Mouse (Mus musculus) liver (tissue): ENCODE results near the gene 1520401A03Rik.
"Not testable (repeated sequence)": the region's sequence is repeated elsewhere in the genome, so short reads cannot be mapped to it uniquely, and the experiment has no call there.

Experiments used
- DNase-seq: peaks from one replicate; pipeline ENCODE4 v3.0.0-alpha.2; 2020; ENCODE audit warnings: mixed read lengths

Gene 1520401A03Rik

DNA sequence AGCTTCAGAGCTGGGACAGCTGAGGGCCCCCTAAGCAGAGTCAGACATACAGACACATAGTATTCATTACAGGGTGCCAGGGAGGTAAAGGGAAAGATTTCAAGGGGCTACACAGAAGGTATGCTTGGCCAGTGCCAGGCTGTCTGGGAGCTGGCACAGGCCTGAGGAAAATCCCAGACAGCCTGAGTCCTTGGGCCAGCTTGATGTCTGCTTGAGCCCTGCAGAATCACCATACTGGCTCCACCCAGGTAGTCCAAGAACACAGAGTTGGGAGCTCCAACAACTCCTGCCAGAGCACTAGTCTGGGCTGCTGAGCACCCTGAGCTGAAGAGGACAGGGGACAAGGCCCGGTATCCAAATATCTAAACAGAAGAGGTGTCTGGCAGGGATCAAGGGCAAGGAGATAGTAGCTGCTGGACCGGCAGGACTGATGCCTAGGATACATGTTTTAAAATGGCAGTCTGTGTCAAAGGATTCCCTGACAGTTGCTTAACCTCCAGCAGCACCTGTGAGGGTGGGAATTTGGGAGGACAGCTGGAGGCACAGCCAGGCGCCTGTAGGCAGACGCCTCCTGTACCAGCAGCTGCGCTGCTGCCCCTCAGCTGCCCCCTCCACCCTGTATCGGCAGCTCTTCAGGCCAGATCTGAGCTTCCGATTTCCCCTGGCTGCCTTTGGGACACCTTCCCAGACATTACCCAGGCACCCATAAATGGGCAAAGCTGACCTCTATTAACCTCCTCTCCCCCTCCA is at the start of gene 1520401A03Rik:
Gene 1520401A03Rik, minus strand, starts transcription at position 408 of the 750 bp plus-strand sequence.
- DNase-seq, result no peak

DNA sequence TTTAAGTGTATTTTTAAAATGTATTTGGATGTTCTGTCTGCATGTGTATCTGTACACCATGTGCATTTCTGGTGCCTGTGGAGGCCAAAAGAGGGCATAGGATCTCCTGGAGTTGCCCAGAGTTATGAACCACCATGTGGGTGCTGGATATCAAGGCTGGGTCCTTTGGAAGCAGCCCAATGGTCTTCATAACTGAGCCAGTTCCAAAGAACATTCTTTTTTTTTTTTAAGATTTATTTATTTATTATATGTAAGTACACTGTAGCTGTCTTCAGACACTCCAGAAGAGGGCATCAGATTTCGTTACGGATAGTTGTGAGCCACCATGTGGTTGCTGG is 49.6 kb upstream of the 1520401A03Rik start:
- DNase-seq, result not testable (repeated sequence)

DNA sequence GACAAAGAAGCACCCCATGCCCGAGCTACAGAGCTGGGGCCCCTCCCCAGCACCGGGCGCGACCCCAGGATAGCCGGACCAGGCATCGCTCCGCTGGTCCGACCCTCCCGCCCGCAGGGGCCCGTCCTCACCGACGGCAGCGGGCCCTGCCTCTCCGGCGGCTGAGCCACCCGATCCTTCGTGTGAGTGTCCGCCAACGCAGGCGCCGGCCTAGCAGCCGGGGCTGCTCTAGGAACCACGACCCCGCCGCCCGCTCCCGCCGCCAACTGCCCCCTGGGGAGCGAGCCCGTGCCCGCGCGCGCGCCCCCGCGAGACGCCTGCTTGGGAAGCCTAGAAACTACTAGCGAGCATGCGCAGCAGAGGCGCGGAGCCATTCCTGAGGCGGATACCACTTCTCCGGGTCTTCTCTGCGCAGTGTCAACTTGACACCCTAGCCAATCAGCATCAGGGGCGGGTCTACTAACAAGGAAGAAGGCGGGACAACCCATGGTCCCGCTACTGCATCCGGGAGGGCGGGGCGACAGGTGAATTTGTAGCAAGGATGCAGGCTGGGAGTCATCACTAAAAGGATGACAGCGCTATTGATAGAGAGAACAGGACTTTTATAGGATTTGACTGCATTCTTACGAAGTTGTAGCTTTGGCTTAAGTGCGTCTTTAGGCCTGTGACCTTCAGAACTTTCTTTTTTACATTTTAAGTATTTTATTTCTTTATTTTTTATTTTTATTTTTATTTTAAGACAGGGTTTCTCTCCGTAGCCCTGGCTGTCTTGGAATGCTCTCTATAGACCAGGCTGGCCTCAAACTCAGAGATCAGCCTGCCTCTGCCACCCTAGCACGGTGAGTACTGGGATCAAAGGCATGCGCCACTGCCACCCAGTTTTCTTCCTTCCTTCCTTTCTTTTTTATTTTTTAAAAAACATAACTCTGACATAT is 49.0 kb upstream of the 1520401A03Rik start, which contains the start of gene Flywch1:
Gene Flywch1, minus strand, starts transcription at position 319 of the 935 bp plus-strand sequence.
- DNase-seq, result peak; percentile 98

DNA sequence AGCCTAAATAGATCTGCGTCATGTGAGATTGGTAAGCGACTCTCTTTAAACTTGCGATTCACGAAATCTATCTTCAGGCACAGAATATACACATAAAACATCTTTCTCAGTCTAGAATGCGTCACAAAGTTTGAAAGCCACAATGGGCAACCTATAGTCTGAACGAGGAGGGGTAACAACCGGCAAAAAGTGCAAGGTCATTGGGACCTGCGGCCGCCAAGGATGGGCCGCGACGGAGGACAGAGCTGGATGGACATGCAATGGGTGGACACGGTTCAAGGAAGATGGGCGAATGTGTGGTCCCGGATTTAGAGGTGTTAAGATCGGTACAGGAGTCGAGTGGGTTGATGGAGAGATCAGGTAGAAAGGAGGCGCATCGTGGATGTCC is 48.3 kb upstream of the 1520401A03Rik start:
- peak; percentile 53 for DNase-seq

DNA sequence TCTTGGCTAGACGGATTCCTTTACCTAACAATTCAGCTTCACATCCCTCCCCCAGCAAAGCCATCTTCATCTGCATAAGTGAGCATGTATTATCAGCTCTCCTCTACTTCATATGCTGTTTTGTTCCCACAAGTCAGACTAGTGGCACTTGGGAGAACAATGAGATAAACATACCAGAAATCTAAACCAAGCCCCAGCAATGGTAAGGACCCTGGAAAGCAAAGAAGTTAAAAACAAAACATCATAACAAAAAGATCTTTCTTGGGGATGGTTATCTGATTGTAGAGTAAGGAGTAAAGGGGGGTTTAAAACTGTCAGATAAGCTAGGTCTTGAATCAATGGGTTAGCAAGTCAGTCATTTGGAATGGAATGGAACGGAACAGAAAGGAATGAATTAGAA is 47.9 kb upstream of the 1520401A03Rik start:
- no peak for DNase-seq

DNA sequence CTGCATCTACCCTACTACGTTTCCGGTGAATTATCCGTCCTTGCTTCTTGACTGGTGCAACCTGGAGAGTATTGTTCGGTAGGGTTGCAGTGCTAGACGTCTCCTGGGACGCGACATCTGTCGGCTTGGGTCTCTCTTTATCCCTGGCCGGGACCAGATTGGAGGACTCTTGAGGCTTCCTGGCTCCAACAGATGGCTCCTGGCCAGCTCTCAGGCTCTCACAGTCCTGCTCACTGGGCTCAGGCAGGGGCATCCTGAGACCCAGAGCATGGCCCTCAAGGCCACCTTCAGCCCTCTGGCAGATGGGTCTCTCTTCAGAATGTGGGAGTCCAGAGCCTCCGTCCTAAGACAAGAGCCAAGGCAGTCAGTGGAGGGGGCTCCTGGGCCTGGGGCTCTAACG is 40.4 kb upstream of the 1520401A03Rik start:
- DNase-seq, result no peak

DNA sequence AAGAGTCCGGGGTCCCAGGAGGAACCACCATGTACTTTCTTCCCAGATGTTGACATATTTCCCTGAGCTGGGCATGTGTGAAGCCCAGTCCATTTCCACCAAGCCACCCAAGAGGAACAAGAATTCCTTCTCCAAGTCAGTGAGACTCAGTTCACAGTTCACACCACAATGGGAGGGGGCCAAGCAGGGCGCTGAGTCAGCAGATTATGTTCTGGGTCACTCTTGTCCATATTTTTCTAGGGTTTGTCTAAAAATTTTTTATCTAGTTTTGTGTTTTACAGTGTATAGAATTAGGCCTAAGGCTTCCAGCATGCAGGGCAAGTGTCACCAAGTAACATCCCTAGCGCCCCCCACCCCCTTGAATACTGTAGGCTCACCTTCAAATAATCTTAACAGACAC is 38.6 kb upstream of the 1520401A03Rik start:
- no peak for DNase-seq

DNA sequence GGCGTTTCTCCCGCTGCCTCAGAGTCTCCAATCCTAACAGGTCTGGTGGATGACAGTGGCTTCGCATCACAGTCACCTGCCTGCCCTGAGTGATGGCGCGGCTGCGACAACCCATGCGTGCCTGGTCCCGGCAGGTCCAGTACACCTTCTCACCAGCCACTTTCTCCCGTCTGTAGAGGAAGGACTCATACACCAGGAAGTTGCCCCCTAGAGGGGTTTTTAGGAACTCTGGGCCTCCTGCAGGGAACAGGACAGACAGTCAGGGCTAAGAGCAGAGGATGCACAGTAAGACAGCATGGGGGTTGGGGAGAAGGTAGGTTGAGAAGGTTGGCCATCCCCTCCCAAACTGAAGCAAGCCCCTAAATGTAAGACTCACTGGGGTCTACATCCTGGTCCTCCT is 37.6 kb upstream of the 1520401A03Rik start:
- DNase-seq, result no peak

DNA sequence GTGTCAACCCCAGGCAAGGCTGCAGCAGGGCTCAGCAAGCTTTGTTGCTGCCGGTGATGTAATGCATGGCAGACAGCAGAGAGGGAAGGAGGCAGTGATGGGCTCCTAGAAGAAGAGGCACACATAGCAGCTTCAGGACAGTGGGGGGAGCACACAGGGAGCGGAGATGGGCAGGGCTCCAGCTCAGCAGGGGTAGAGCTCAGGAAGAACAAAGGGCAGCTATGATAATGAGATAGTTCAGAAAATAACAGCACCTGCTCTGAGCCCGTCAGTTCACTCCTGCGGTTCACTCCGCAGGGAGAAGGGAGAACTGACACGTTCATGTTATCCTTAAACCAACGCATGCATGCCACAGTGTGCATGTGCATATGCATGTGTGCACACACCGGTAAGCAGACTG is 36.2 kb upstream of the 1520401A03Rik start:
- DNase-seq, result no peak

DNA sequence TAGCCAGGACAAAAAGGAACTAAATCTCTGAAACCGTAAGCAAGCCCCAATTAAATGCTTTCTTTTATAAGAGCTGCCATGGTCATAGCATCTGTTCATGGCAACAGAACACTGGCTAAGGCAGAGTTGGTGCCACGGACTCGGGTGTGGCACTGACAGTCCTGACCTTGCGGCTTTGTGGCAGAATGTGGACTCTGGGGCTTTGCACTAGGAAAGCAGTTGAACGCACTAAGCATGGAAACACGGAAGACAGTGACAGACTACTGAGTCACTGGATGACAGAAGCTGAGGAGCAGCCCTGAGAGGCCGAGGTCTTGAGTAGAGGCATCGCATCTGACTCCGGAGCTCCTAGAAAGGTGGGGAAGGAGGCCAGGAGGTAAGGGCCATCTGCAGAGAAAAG is 35.0 kb upstream of the 1520401A03Rik start:
- no peak for DNase-seq

DNA sequence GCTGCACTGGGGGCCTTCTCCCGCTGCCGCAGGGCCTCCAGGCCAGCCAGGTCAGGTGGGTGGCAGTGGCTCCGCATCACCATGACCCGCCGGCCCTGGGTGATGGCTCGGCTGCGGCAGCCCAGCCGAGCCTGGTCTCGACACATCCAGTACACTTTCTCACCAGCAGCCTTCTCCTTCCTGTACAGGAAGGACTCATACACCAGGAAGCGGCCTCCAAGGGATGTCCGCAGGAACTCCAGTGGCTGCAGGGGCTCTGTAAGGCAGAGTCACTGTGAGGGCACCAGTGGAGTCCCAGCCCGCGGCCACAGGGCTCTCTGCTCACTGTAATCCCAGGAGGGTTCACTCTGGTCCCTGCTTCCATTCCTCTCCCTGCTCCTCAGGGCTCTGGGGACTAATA is 33.1 kb upstream of the 1520401A03Rik start:
- no peak for DNase-seq

DNA sequence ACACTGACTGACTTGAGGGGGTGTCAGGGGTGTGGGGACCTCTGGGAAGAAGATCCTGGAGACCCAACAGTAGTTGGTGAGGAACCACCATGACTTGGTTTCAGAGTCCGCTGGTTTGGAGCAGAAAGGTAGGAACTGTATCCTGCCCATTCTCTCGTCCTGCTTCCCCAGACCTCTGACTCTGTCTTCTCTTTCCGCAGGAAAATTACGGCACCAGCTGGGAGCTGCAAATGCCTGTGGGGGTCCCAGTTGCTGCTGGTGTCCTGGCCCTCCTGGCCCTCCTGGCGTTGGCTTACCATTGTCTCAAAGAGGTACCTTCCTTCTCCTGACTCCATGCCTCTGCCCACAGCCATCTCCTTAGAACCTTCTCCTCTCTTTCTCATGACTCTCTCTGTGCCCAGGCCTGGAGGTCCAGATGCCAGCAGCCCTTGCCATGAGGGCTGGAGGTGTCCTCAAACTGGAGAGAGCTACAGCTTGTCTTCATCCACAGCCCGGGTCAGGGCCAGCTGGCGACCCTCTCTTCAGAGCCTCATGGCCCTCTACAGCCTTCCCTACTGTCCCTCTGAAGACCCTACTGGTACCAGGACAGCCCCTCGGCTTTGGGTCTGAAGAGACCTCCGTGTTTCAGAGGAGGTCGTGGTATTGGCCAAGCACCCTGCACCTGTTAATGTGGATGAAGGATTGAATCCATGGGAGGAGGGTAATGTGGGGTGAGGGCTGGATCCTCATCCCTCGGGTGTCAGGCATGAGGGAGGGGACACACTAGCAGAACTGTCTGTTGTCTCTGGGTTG is 27.0 kb upstream of the 1520401A03Rik start:
- no peak for DNase-seq

DNA sequence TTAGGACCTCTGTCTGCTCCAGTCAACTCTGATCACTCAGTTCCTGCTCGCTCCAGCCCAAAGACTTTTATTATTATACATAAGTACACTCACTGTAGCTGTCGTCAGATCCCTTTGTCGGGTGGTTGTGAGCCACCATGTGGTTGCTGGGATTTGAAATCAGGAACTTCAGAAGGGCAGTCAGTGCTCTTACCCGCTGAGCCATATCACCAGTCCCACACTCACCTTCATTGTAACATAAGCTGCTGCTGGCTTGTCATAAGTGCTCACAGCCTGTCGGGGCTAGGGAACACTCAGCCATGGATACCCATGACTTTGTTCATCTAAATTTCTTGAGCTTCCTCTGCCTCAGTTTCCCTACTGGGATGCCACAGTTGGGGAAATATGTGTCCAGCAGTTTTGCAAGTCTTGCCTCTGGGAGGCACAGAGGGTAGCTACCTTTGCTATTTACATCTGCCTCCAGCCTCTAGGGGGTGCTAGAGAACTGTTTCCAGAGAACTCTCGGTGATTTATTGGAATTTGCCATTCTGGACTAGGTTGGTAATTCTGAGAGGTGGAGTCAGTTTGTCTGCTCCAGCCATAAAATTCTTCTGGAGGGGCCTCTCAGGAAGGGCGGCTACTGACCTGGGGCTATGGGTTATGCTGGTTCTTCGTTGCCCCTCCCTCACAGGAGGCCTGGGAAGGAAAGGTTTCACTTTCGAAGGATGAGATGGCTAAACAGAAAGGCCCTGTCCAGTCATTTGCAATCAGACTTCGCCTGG is 26.2 kb upstream of the 1520401A03Rik start:
- DNase-seq, result peak; percentile 64

DNA sequence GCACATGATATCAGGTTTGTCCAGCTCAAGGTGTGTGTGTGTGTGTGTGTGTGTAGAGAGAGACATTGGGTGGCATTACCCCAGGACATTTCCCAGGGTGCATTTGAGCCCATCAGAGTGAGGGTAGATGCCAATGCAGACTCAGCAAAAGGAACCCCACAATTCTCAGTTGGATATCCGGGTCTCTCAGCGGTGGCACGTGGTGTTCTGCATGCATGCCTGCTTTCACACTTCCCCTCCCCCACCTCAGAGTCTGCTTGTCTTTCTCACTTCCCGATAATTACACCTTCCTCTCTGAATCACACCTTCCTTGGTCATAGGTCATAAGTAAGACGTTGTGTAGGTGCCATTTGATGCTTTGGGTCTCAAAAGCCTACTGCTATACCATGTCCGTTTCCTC is 25.4 kb upstream of the 1520401A03Rik start:
- DNase-seq, result no peak

DNA sequence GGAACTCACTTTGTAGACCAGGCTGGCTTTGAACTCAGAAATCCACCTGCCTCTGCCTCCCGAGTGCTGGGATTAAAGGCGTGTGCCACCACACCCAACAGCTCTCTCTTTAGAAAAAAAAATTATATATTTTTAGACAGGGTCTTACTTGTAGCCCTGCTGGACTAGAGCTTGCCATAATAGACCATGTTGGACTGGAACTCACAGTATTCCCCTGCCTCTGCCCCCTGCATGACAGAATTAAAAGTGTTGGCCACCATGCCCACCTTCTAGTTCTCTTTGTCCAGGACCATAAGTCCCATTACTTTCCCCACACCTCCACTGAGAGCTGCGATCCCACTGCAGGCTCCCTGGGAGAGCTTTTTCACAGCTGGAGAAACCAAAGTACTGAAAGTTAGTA is 24.9 kb upstream of the 1520401A03Rik start:
- no peak for DNase-seq

DNA sequence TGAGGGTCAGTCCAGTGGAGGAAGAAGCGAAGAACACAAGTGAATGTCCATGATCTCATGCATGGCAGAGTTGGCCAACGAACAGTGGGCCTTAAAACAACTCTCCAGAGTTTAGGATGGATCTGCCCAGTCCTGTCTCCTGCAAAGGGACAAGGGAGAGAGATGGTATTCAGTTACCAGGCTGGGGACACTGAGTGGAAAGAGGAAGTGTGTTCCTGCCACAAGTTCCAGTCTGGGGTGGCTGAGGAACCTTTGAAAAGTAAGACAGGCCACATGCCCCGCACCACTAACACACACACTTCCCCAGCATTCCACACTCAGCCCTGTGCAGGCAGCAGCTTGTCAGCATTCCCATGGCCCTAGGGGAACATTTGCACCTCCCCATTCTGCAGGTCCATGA is 24.2 kb upstream of the 1520401A03Rik start:
- DNase-seq, result no peak

DNA sequence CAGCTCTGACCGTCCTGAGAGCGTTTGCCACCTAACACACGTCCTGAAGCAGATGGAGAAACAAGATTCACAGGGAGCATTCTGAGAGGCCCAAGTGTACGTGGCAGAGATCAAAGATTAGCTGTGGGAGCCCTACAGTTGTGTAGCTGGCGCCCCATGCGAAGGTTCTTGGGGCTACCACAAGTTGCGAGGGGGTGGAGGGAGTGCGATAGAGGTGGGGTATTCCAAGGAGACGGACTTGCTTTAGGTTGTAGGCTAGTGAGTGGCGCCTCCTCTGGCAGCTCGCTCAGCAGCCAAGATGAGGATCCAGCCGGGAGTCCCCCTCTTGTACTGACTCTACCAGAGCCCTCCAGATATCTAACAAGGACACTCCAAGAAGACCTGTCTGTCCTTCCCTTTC is 23.7 kb upstream of the 1520401A03Rik start:
- DNase-seq, result no peak

DNA sequence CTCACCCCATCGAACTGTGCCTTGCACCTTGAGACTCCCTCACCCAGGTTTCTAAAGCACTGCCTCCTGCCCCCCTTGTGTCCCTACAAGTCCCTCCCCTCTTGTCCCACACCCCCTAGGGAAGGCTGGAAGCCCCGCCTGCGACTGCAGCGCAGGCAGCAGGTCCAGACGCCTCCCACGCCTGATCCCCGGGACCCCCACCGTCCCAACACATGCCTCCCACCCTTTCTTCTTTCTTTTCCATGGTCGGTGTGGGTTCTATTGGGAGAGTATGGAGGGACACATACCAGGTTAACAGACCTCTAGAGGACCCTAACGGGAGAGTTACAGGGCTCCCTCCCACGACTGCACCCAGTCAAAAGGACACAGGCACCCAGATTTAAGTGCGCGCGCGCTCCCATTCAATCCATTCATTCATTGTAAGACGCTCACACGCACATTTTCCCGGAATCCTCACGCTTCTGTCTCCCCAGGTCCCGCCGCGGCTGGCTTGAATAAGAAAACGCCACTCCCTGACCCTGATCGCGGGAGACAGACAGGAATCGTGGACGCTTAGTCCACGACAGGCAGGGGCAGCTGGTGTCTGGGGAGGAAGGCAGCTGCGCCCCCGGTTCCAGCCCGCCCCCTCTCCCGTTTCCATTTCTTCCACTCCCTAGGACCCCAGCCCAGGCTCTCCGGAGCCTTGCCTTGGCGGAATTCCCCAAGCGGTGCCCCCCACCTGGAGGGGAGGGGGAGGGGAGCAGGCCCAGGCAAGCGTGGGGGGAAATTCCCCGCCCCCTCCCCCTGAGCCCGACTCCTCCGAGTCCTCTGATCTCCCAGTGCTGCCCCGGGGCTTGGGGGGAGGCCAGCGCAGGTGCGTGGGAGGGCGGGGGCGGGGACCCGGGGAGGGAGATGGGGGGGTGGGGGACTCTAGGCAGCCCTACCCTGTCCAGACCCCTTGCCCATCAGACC is 23.0 kb upstream of the 1520401A03Rik start, which contains the start of gene Kremen2:
Gene Kremen2, minus strand, starts transcription at position 533 of the 951 bp plus-strand sequence.
- no peak for DNase-seq

DNA sequence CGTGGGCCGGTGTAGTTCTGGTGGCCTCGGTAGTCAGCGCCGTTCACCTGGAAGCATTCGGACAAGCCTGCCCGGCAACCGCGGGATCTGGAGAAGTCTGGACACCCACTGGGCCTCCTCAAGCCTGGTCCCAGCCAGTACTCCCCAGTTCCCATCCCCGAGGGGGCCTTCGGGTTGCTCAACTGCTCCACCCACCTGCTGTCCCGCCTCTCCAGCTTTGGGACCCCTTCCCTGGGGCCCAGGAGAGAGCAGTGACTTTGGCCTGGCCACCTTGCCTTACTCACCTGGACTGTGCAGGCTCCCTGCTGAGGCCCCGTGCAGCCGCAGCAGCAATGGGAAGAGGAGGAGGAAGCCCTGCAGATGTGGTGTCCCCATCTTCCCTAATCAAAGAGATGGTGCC is 22.1 kb upstream of the 1520401A03Rik start:
- no peak for DNase-seq

DNA sequence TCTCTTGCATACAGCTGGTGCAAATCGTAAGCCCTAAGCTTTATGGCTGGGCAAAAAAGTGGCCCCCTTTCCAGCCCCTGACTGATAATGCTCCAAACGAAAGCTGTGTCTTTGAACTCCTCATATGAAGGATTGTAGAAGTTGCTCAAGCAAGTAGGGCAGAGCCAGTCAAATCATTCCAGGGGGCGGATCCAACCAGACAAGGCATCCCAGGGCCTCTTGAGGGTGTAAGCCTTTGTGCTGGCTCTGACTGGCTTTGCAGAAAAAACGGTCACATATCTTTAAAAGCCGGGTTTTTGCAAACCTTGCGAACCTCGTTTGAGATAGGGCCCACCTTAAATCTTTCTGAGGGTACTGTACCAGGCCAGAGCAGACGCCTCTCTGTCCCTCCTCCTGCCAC is 21.5 kb upstream of the 1520401A03Rik start:
- no peak for DNase-seq

DNA sequence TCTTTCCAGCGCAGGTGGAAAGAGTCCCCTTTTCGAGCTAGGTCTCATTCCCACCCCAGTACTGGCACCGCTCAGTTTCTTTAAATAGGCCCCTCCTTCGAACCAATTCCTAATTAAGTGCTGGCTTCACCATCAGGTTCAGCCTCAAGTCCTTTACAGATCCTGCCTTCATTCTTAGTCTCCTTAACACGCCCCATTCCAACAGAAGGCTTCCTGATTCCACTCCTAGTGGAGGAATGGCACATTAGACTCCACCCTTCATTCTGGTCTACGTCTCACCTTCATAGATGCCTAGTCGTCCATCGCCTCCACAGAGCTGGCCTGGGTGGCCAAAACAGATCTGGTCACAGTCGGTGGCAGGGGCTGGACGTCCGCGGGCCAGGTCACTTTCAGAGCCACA is 20.4 kb upstream of the 1520401A03Rik start:
- DNase-seq, result no peak
